Mouse (Mus musculus): ENCODE results near the gene Nacc2. TPM values are rescaled to one million over a fixed set of nuclear protein-coding genes. Genes with fewer than 3 reads are reported as not detected.

Nacc2 gene
- polyA plus RNA-seq, 1 experiment from 2014 or later: 12.6 TPM

GRCm38 (mm10) chr2:26147706-26148370 is 24.8 kb upstream of the Nacc2 start:
- Histone ChIP-seq H3K4me1 (replicated peaks; ENCODE audit: control insufficient read depth, insufficient read depth) (peaks cover 3% of the 10 kb centered on the region; the same call in 1 of the 2 replicates), H3K27ac (replicated peaks) (no peak overlapping the region), H3K4me2 (replicated peaks; ENCODE audit: low read depth) (no peak overlapping the region), H3K4me3 (ENCODE audit: low read depth, low read length) (no peak overlapping the region), H3K9me3 (ENCODE audit: control insufficient read depth, low read length) (no peaks in the 10 kb centered on the region), H3K36me3 (ENCODE audit: control insufficient read depth, insufficient read depth, low read length) (no peaks in the 10 kb centered on the region), H3K27me3 (ENCODE audit: control insufficient read depth, insufficient read depth, low read length) (no peaks in the 10 kb centered on the region), H3K9ac (ENCODE audit: low read length) (0 out of 2 replicates have a peak overlapping the region, but pooled peaks have one; percentile 23)
- no peak for TF ChIP-seq EP300 (optimal IDR thresholded peaks at IDR 0.05)
- TF ChIP-seq CTCF (IDR thresholded peaks at IDR 0.05; ENCODE audit: low read depth): no peak
- ATAC-seq (ENCODE audit: low FRiP score, low TSS enrichment) (peak; percentile 39; the same call in 1 of the 2 replicates), DNase-seq (ENCODE audit: low spot score) (no peak)
- 37% methylated on average over 7 of the region's 7 CpGs for WGBS

GRCm38 (mm10) chr2:26146337-26147042 is 23.5 kb upstream of the Nacc2 start:
- H3K4me3 ChIP-seq (ENCODE audit: low read depth, low read length): no peak overlapping the region
- no peak overlapping the region for H3K27ac ChIP-seq (replicated peaks)

GRCm38 (mm10) chr2:26145113-26145512 is 22.1 kb upstream of the Nacc2 start:
- H3K9me3 ChIP-seq (ENCODE audit: control insufficient read depth, low read length): no peaks in the 10 kb centered on the region
- no peaks in the 10 kb centered on the region for H3K27me3 ChIP-seq (ENCODE audit: control insufficient read depth, insufficient read depth, low read length)
- peaks cover 7% of the 10 kb centered on the region; the same call in 1 of the 2 replicates for H3K4me1 ChIP-seq (replicated peaks; ENCODE audit: control insufficient read depth, insufficient read depth)
- H3K27ac ChIP-seq (replicated peaks): 0 out of 2 replicates have a peak overlapping the region, but pooled peaks have one; percentile 45
- no peak for DNase-seq (ENCODE audit: low spot score)
- 85% methylated on average over 4 of the region's 4 CpGs for WGBS
- no peak overlapping the region for H3K4me2 ChIP-seq (replicated peaks; ENCODE audit: low read depth)
- no peaks in the 10 kb centered on the region for H3K36me3 ChIP-seq (ENCODE audit: control insufficient read depth, insufficient read depth, low read length)
- TF ChIP-seq CTCF (IDR thresholded peaks at IDR 0.05; ENCODE audit: low read depth) (no peak), EP300 (optimal IDR thresholded peaks at IDR 0.05) (no peak)
- no peak for ATAC-seq (ENCODE audit: low FRiP score, low TSS enrichment)
- no peak overlapping the region for H3K9ac ChIP-seq (ENCODE audit: low read length)
- H3K4me3 ChIP-seq (ENCODE audit: low read depth, low read length): no peak overlapping the region

More at GRCm38 (mm10) chr2:26146337-26147042, 23.5 kb upstream of the Nacc2 start:
- no peak overlapping the region for H3K4me2 ChIP-seq (replicated peaks; ENCODE audit: low read depth)
- no peaks in the 10 kb centered on the region for H3K36me3 ChIP-seq (ENCODE audit: control insufficient read depth, insufficient read depth, low read length)
- no peak overlapping the region for H3K9ac ChIP-seq (ENCODE audit: low read length)
- WGBS: 36% methylated on average over 7 of the region's 7 CpGs
- no peaks in the 10 kb centered on the region for H3K27me3 ChIP-seq (ENCODE audit: control insufficient read depth, insufficient read depth, low read length)
- no peaks in the 10 kb centered on the region for H3K9me3 ChIP-seq (ENCODE audit: control insufficient read depth, low read length)
- H3K4me1 ChIP-seq (replicated peaks; ENCODE audit: control insufficient read depth, insufficient read depth): peaks cover 3% of the 10 kb centered on the region; the same call in 1 of the 2 replicates
- TF ChIP-seq EP300 (optimal IDR thresholded peaks at IDR 0.05) (no peak), CTCF (IDR thresholded peaks at IDR 0.05; ENCODE audit: low read depth) (no peak)
- DNase-seq (ENCODE audit: low spot score) (no peak), ATAC-seq (ENCODE audit: low FRiP score, low TSS enrichment) (no peak)

GRCm38 (mm10) chr2:26144331-26144730 is 21.3 kb upstream of the Nacc2 start:
- no peak for TF ChIP-seq CTCF (IDR thresholded peaks at IDR 0.05; ENCODE audit: low read depth)
- no peak for TF ChIP-seq EP300 (optimal IDR thresholded peaks at IDR 0.05)
- no peaks in the 10 kb centered on the region for H3K36me3 ChIP-seq (ENCODE audit: control insufficient read depth, insufficient read depth, low read length)
- H3K4me3 ChIP-seq (ENCODE audit: low read depth, low read length): no peak overlapping the region
- no peak overlapping the region for H3K27ac ChIP-seq (replicated peaks)
- no peaks in the 10 kb centered on the region for H3K9me3 ChIP-seq (ENCODE audit: control insufficient read depth, low read length)
- peaks cover 7% of the 10 kb centered on the region; the same call in 1 of the 2 replicates for H3K4me1 ChIP-seq (replicated peaks; ENCODE audit: control insufficient read depth, insufficient read depth)
- DNase-seq (ENCODE audit: low spot score) (no peak), ATAC-seq (ENCODE audit: low FRiP score, low TSS enrichment) (0 out of 2 replicates have a peak, but pooled peaks have one; percentile 2)
- H3K9ac ChIP-seq (ENCODE audit: low read length): no peak overlapping the region
- 43% methylated on average over 4 of the region's 4 CpGs for WGBS
- no peak overlapping the region for H3K4me2 ChIP-seq (replicated peaks; ENCODE audit: low read depth)
- no peaks in the 10 kb centered on the region for H3K27me3 ChIP-seq (ENCODE audit: control insufficient read depth, insufficient read depth, low read length)

GRCm38 (mm10) chr2:26143556-26143955 is 20.5 kb upstream of the Nacc2 start:
- H3K36me3 ChIP-seq (ENCODE audit: control insufficient read depth, insufficient read depth, low read length): no peaks in the 10 kb centered on the region
- H3K4me1 ChIP-seq (replicated peaks; ENCODE audit: control insufficient read depth, insufficient read depth): peaks cover 10% of the 10 kb centered on the region; the same call in 1 of the 2 replicates
- TF ChIP-seq CTCF (IDR thresholded peaks at IDR 0.05; ENCODE audit: low read depth) (no peak), EP300 (optimal IDR thresholded peaks at IDR 0.05) (no peak)
- ATAC-seq (ENCODE audit: low FRiP score, low TSS enrichment) (no peak), DNase-seq (ENCODE audit: low spot score) (no peak)
- H3K9me3 ChIP-seq (ENCODE audit: control insufficient read depth, low read length): no peaks in the 10 kb centered on the region
- no peaks in the 10 kb centered on the region for H3K27me3 ChIP-seq (ENCODE audit: control insufficient read depth, insufficient read depth, low read length)
- H3K9ac ChIP-seq (ENCODE audit: low read length): no peak overlapping the region
- WGBS: 57% methylated on average over 2 of the region's 2 CpGs
- H3K27ac ChIP-seq (replicated peaks): no peak overlapping the region
- H3K4me2 ChIP-seq (replicated peaks; ENCODE audit: low read depth): no peak overlapping the region
- no peak overlapping the region for H3K4me3 ChIP-seq (ENCODE audit: low read depth, low read length)

All from stomach, postnatal 0 days (tissue).